ENCODE assay signal across 12 mouse cellular contexts in genomic region chr6:93819282-93819681, GRCm38 (mm10).
A peak's percentile ranks its signal among the peaks of the same experiment; 100 is the strongest.
DNase-seq lines count a peak whose midpoint lies in the region; ATAC-seq lines count a peak whose summit lies in the region.
"Had no signal": no experiment of that assay in that cellular context is flagged by ENCODE, and none has a peak within 500 bp of the region (broad histone marks: within the 10 kb centered on the region; RNA-seq: fewer than 3 reads in every experiment).

No protein-coding gene starts in this region.

- no peaks in the 10 kb centered on the region for H3K9me3 ChIP-seq in embryonic facial prominence, embryonic 15.5 days (replicated peaks)
- no peaks in the 10 kb centered on the region for H3K9me3 ChIP-seq in hindbrain, embryonic 12.5 days (replicated peaks)
- H3K9me3 ChIP-seq in midbrain, embryonic 16.5 days (replicated peaks; ENCODE audit: control insufficient read depth, low read length, poor library complexity, severe bottlenecking), result no peaks in the 10 kb centered on the region

- H3K4me1 ChIP-seq in embryonic facial prominence, embryonic 15.5 days, result peaks cover 21% of the 10 kb centered on the region
- peaks cover 61% of the 10 kb centered on the region for H3K4me1 ChIP-seq in hindbrain, embryonic 12.5 days
- peaks cover 43% of the 10 kb centered on the region for H3K4me1 ChIP-seq in midbrain, embryonic 16.5 days (ENCODE audit: control insufficient read depth, insufficient read depth, low read length)

- no peak overlapping the region for H3K4me3 ChIP-seq in embryonic facial prominence, embryonic 15.5 days (replicated peaks)
- H3K4me3 ChIP-seq in hindbrain, embryonic 12.5 days, result no peak overlapping the region
- no peak overlapping the region for H3K4me3 ChIP-seq in midbrain, embryonic 16.5 days (ENCODE audit: low read depth, low read length)
- H3K4me3 ChIP-seq: erythroblast, embryonic 14.5 days; heart, embryonic 12.5 days had no signal

- no peak overlapping the region for H3K27ac ChIP-seq in embryonic facial prominence, embryonic 15.5 days (replicated peaks)
- peak overlapping the region; percentile 74; the same call in 1 of the 2 replicates for H3K27ac ChIP-seq in hindbrain, embryonic 12.5 days
- peak overlapping the region; percentile 74 for H3K27ac ChIP-seq in midbrain, embryonic 16.5 days (ENCODE audit: low read length)

- no peaks in the 10 kb centered on the region for H3K36me3 ChIP-seq in embryonic facial prominence, embryonic 15.5 days
- no peaks in the 10 kb centered on the region for H3K36me3 ChIP-seq in hindbrain, embryonic 12.5 days
- H3K36me3 ChIP-seq in midbrain, embryonic 16.5 days (ENCODE audit: control insufficient read depth, insufficient read depth, low read length), result no peaks in the 10 kb centered on the region
- H3K36me3 ChIP-seq: heart, embryonic 12.5 days had no signal

- no peak overlapping the region for H3K9ac ChIP-seq in embryonic facial prominence, embryonic 15.5 days
- H3K9ac ChIP-seq in hindbrain, embryonic 12.5 days, result no peak overlapping the region
- no peak overlapping the region for H3K9ac ChIP-seq in midbrain, embryonic 16.5 days (ENCODE audit: low read depth, low read length)
- H3K9ac ChIP-seq: heart, embryonic 12.5 days had no signal

- WGBS in embryonic facial prominence, embryonic 15.5 days, result 89% methylated on average over 4 of the region's 4 CpGs
- WGBS in hindbrain, embryonic 12.5 days, result 89% methylated on average over 4 of the region's 4 CpGs
- 85% methylated on average over 4 of the region's 4 CpGs for WGBS in midbrain, embryonic 16.5 days

- peak; percentile 32 to 42 for DNase-seq in cerebellum, postnatal 14 days
- no peak for DNase-seq in cerebellum, postnatal 36 days
- no peak for DNase-seq in T-cell, adult 2 months (ENCODE audit: low spot score)
- DNase-seq in urinary bladder, postnatal 4 days (ENCODE audit: low spot score in 2 of 2), result no peak
- DNase-seq in right cerebral cortex, postnatal 14 days, result no peak
- DNase-seq: kidney, postnatal 14 days; lung, adult 18-20 months had no signal

- peak overlapping the region; percentile 44; the same call in 1 of the 2 replicates for H3K4me2 ChIP-seq in embryonic facial prominence, embryonic 15.5 days (replicated peaks)
- H3K4me2 ChIP-seq in hindbrain, embryonic 12.5 days (replicated peaks), result no peak overlapping the region
- H3K4me2 ChIP-seq in midbrain, embryonic 16.5 days (ENCODE audit: low read length), result no peak overlapping the region
- H3K4me2 ChIP-seq: heart, embryonic 12.5 days had no signal

- no peaks in the 10 kb centered on the region for H3K27me3 ChIP-seq in embryonic facial prominence, embryonic 15.5 days
- H3K27me3 ChIP-seq in hindbrain, embryonic 12.5 days, result no peaks in the 10 kb centered on the region
- H3K27me3 ChIP-seq in midbrain, embryonic 16.5 days (ENCODE audit: control insufficient read depth, insufficient read depth, low read depth, low read length), result no peaks in the 10 kb centered on the region
- H3K27me3 ChIP-seq: heart, embryonic 12.5 days had no signal

- no peak for ATAC-seq in embryonic facial prominence, embryonic 15.5 days (ENCODE audit: insufficient number of reproducible peaks, low FRiP score, low TSS enrichment, low read depth)
- ATAC-seq in hindbrain, embryonic 12.5 days (ENCODE audit: low FRiP score), result no peak
- no peak for ATAC-seq in midbrain, embryonic 16.5 days

Comparison
In these comparisons a context has a peak if more than half of its experiments do, and no peak if none do; other contexts are left out.
1. DNase-seq: peak in cerebellum, postnatal 14 days (2 of 2); none in cerebellum, postnatal 36 days (0 of 2), T-cell, adult 2 months (single experiment), urinary bladder, postnatal 4 days (0 of 2) and right cerebral cortex, postnatal 14 days (single experiment).